Mouse (Mus musculus) retina, adult 2 months (tissue): ENCODE measurements around the gene Afp.

Experiments used
- DNase-seq: peaks from one replicate; pipeline ENCODE4 v3.0.0-alpha.2; 2012; ENCODE audit warnings: low read depth, low spot score

Gene Afp

GRCm38 (mm10) chr5:90507411-90507949, 16.9 kb downstream of the Afp start:
- DNase-seq = no peak

- no peak for DNase-seq
These were observed 19.5 kb downstream of the Afp start for GRCm38 (mm10) chr5:90509828-90510592.

- DNase-seq = no peak
These were observed 21.9 kb downstream of the Afp start for GRCm38 (mm10) chr5:90512288-90512955.

- no peak for DNase-seq
These were observed 25.0 kb downstream of the Afp start for GRCm38 (mm10) chr5:90515561-90515960.

- no peak for DNase-seq
These were observed 28.0 kb downstream of the Afp start, which contains the start of gene Afm for GRCm38 (mm10) chr5:90518356-90519100. Gene Afm (plus strand): TSS chr5:90518932.

GRCm38 (mm10) chr5:90551191-90551590, 60.7 kb downstream of the Afp start:
- DNase-seq = no peak

- DNase-seq = no peak
These were observed 65.5 kb downstream of the Afp start for GRCm38 (mm10) chr5:90556052-90556451.
